Mouse (Mus musculus) left cerebral cortex, postnatal 4 days (tissue): ENCODE results near the gene Rpl24. TPM values are rescaled to one million over a fixed set of nuclear protein-coding genes. Genes with fewer than 3 reads are reported as not detected.
"Not testable (repeated sequence)": the region's sequence is repeated elsewhere in the genome, so short reads cannot be mapped to it uniquely, and the experiment has no call there.

Experiments
- DNase-seq: peaks from one replicate; pipeline ENCODE4 v3.0.0-alpha.2; 2022
- intact Hi-C: fragments of 180-260 bp; cut with DNase I; formaldehyde crosslinking; loops from one replicate; pipeline ENCODE4 v1.15.1; 2025
- total RNA-seq, 2 experiments: library from RNA; stranded (reverse); gene quantifications; 2 replicates each; pipeline ENCODE4 v1.2.3; 2021

Gene Rpl24
- total RNA-seq, result 100 to 1,000 TPM; 527 to 578 TPM

DNA sequence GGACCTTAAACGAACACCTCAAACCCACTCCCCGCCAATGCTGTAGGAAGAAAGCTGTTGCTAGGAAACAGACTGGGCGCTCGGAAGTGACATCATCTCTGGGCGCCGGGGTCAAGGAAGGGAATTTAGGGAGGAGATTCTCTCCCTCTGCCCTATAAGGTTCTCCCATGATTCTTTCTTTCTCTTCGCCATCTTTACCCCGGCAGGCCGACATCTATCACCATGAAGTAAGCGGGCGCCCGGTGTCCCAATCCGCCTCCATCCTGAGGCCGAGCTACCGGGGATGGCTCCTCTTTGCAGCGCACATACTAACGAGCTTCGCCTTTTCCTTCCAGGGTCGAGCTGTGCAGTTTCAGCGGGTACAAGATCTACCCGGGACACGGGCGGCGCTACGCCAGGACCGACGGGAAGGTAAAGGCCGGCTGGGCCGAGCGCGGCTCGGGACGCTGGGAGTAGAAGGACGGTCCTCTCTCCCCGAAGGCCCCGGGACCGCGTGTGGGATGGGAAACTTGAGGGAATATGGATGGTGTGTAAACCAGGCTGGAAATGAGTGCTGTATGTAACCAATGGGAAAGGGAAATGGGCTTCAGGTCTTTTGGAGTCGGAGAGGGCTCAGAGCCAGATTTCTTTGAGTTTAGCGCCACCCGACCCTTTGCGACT is at the start of gene Rpl24:
Gene Rpl24 (plus strand): TSS at position 64 of the 660 bp plus-strand sequence.
- intact Hi-C loops, result loop anchor here (5.0 kb wide), 1 partner anchor 111 kb away; no protein-coding TSS in a partner anchor
- DNase-seq, result peak; percentile 96

DNA sequence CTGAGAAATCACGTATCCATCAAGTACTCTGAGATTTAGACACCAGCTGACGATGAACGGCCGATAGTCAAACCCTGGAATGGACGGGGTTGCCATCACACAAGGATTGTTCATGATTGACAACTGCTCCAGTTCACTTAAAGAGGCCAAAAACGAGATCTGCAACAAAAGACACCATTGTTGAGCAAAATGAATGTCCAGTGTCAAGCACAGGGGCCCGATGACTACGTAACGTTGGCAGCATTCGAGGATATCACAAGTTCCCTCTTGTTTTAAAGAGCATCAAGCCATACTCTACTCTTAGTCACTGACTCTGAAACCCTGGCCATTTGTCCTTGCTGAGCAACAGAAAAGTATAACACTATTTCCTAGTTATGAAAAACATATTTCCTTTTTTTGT is 44.0 kb upstream of the Rpl24 start:
- intact Hi-C loops, result no loop called here
- DNase-seq, result no peak

DNA sequence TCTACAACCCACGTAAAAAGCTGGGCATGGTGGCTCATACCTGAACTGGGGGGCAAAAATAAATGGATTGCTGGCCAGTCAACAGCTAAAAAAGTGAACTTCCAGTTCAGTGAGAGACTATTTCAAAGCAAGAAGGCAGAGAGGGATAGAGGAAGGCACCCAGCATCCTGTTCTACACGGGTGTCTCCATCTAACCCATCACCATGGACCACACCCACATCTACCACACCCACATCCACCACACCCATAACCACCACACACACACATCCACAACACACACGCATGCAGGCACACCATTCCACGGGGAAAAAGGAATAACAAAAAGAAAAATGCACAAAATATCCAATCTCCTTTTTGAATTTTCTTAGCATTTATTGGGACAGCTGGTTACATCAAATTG is 42.1 kb upstream of the Rpl24 start:
- DNase-seq, result no peak
- intact Hi-C loops, result no loop called here

DNA sequence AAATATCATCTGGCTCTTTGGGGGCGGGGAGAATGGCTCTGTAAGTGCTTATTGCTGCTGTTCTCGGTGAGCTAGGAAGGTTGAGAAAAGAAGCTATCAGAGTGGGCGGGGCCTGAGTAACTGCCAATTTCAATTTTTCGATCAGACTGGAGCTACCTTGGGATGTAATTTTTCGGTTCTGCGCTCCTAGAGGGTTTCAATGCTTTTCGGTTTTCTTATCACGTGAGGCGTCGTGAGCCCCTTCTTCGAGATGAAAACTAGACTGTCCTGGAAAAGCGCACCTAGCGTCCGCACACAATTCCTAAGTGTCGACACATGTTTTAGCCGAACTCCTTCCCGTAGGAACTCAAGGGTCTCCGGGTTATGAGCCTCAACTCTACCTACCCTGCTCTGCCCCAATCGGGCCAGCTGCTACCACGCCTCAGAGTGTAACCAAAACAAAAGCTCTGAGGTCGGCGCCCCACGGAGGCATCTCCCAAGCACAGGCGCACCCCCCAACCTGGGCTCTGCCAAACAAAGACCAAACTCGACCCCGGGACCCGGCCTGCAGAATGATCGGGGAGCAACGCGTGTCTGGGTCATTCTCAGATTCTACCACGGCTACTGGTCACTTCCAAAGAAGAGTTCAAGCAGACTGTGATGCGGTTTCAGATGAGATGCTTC is 32.3 kb upstream of the Rpl24 start:
- peak; percentile 54 for DNase-seq
- intact Hi-C loops, result no loop called here

DNA sequence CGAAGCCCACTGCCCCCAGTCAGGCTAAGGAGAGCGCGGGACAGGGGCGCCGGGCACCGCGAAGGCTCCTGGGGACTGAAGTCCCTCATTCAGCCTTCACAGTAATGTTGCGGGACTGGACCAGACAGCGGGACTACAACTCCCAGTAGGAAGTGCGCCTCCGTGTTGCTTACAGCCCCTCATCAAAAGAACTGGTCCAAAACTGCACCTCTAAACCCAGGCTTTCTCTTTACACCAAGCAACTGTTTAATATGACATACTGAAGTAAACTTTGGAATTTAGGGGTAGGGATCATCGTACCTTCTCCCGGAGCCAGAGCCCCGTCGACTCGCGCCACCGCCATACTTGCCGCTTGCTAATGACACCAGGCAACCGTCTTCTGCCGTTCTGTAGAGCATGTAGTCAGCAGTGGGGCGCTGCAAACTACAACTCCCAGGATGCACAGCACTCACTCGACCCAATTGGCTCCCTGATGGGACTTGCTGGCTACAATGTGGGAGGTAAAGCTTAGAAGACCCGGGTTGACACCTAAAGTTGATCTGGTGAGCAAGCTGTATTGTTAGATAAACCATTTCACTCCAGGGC is 31.5 kb upstream of the Rpl24 start, which contains the start of gene Cep97:
Gene Cep97 (minus strand): TSS at position 403 of the 585 bp plus-strand sequence.
- intact Hi-C loops, result no loop called here
- peak; percentile 89 for DNase-seq

DNA sequence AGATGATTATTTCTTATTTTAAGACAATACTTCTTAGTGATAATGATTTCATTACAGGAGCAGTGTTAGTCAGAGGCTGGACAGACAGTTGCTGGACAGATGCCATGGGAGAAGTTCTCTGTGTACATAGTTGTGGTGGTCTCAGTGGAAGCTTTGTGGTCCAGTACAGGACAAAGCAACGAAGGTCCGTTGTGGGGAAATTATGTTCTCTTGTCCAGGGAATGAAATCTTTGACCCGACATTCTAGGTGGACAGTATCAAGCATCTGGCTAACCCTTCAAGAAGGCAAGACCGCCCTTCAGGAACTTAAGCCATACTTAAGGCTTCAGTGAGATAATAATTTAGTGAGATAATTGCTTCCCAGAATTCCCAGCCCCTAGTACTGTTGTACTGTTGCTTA is 27.3 kb upstream of the Rpl24 start:
- intact Hi-C loops, result no loop called here
- no peak for DNase-seq

DNA sequence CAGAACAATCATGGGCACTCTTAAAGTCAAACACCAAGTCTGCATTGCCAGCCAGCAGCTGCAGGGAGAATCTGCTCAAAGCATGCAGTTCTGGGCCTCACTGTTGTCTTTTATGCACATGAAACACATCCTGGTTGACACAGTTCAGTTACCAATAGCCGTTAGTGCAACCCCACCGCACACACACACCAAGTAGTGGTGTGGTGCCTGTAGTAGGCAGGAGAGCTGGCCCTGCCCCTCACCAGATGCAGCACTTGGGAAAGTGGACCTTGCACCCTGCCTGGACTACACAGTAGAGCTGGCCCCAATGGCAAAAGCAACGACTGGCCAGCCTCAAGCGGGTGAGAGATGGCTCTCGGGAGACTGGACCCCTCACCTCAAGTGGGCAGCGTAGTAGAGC is 26.4 kb upstream of the Rpl24 start:
- intact Hi-C loops, result no loop called here
- DNase-seq, result no peak

DNA sequence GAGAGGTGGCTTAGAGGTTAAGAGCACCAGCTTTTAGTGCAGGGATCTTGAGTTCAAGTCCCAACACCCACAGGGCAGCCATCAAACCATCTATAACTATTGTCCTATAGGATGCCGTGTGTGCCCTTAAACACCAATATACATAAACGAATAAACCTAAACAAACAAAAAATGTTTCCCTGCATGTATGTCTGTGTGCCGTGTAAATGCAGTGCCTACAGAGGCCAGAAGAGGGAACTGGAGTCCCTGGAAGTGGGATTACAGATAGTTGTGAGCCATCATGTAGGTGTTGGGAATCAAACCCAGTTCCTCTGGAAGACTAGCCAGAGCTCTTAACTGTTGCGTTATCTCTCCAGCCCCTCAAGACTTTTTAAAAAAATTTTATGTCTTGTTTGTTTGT is 25.3 kb upstream of the Rpl24 start:
- no peak for DNase-seq
- intact Hi-C loops, result no loop called here

DNA sequence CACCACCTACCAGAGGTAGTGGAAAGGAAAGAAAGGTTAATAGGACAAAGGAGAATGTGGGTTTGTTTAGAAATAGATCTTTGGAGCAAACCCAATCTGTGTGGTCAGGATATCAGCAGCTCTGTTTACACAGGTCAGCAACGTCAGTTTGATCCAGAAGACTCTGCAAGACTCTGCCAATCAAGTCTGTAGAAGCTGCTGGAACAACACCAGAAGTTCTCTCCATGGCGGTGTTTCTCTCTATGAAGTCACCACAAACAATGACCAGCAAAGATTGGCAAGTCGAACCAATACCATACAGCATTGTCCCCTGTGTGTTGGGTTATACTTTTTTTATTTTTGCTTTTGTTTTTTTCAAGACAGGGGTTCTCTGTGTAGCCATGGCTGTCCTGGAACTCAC is 18.8 kb upstream of the Rpl24 start:
- intact Hi-C loops, result no loop called here
- no peak for DNase-seq

DNA sequence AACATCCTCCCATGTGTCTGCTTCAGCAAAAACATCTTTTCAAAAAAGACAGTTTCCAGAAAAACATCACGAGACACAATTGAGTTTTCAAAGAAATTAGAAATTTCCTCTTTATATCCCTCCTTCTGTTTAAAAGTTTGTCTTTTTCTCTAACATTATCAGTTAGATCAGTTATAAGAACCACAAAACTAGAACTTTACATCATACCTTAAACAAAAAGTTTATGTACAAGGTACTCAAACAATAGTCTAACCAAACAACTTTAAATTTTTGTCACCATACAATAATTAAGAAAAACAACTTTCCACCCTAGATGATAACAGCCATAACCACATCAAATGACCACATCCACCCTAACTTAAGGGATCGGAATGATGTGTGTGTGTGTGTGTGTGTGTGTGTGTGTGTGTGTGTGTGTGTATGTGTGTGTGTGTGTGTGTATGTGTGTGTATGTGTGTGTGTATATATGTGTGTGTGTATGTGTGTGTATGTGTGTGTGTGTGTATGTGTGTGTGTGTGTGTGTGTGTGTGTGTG is 18.1 kb upstream of the Rpl24 start:
- intact Hi-C loops, DNase-seq: not testable (repeated sequence)

DNA sequence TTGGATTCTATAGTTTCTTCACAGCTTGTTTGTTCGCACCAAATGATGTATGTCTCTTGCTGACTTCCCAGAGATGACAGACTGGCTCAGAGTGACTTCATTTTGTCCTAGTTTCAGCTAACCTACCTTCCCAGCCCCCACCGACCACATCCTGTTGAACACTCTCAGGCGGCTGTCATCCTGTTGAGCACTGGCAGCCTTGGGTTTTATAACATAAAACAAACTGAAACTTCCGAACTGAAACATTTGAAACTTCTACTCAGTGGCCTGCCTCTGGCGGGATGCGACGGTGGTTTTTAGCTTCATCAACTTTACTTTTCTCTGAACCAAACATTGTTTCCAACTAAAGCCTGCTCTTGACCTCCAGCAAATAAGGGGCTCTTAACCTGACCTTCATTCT is 17.1 kb upstream of the Rpl24 start:
- intact Hi-C loops, result no loop called here
- no peak for DNase-seq

DNA sequence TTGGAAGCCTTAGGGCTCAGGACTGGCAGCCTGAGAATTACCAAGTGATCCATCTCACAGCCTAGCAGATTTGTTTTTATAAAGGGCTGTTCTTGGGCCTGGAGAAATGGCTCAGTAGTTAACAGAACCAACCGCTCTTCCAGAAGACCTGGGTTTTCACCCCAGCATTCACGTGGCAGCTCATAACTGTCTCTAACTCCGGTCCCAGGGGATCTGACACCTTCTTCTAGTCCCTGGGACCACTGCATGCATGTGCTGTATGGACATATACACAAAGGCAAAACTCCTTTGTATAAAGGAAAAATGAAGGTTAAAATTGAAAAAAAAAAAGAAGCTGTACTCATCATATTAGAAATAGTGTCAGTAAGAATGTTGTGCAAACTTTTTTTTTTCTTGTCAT is 15.6 kb upstream of the Rpl24 start:
- intact Hi-C loops, result no loop called here
- DNase-seq, result no peak

DNA sequence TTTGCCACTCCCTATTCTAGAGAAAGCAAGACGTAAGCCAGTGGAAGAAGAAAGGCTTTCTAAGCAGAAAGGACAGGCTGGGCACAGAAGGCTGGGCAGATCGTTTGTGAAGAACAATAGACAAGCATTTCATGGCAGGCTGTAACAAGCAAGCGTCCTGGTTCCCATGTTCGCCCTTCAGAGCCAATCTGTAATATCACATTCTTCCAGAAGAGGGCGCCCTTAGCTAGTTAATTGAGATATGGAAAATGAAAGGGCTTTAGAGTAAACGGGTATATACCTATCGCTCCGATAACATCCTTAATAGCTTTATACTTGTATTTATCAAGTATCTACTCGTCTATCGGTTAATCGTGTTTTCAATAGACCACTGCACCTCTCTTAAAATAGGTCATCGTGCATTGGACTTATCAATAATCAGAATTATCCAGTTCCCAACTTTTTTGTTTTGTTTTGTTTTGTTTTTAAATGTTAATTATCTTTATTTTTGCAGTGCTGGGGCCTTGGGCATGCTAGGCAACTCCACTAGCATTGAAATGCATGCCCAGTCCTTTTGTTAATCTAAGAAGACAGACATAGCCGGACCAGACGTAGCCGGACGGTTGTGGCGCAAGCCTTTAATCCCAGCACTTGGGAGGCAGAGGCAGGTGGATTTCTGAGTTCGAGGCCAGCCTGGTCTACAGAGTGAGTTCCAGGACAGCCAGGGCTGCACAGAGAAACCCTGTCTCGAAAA is 15.0 kb upstream of the Rpl24 start:
- intact Hi-C loops, result no loop called here
- peak; percentile 58 for DNase-seq

DNA sequence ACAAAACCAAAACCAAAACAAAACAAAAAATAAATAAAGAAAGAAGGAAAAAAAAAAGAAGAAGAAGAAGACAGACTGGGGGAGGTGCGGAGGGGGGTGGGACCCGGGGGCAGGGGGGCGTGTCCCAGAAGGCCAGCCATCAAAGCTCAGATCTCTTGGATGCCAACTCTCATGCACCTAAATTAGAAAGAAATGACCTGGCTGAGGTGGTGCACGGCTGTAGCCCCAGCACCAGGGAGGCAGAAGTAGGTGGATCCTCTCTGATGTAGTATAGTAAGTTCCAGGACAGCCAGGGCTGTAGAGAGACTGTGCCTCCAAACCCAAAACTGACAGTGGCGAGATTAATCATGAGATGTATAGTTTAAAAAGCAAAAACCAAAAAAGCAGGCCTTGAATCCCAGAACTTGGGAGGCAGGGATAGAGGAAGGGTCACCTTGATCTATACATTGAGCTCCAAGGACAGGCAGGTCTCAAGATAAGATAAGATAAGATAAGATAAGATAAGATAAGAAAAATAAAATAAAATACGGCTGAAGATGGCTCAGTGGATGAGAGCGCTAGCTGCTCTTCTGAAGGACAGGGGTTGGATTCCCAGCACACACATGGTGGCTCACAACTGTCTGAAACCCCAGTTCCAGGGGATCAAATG is 14.3 kb upstream of the Rpl24 start:
- intact Hi-C loops, result no loop called here
- DNase-seq, result no peak

DNA sequence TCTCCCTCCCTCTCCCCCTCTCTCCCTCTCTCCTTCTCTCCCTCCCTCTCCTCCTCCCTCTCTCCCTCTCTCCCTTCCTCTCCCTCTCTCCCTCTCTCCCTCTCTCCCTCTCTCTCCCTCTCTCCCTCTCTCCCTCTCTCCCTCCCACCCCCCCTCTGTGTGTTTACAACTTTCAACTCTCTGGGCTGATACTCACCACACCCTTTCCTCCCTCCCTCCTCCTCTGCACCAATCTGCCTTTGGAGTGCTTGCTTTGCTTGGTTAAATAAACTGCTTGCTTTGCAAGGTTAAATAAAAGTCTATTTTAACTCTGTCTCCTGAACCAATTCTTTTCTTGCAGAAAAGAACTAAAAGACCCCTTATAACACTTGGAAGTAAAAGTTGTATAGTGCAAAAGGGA is 13.3 kb upstream of the Rpl24 start:
- no peak for DNase-seq
- intact Hi-C loops, result no loop called here

DNA sequence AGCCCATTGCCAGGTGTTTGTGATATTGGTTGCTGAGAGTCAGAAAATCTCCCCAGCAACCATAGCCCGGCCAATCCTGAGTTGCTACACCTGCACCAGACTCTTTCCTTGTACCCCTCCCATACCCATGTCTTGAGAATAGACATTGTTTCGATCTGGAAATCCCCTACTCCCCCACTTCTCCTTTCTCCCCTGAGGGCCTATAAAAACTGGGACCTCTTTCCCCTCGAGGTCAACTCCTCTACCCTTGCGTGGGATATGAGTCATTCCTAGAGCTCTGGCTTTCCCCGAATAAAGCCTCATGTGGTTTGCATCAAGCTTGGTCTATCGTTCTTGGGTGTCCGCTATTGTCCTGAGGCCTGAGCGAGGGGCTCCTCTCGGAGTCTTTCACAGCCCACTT is 11.9 kb upstream of the Rpl24 start:
- DNase-seq, intact Hi-C loops: not testable (repeated sequence)

DNA sequence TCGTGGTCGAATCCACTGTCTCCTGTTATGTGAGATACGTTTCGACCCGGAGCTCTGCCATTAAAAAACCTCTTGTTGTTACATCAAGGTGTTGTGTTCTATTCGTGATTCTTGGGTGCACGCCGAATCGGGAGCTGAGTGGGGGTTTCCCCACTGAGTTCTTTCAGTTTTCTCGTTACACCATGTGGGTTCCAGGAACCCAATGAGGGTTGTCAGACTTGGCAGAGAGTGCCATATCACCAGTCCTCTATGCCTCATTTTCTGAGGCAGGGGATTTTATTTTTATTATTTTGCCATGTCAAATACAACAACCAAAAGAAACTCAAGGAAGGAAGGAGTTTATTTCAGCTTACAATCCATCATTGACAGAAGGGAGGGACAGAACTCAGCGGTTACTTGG is 3.0 kb upstream of the Rpl24 start:
- intact Hi-C loops, DNase-seq: not testable (repeated sequence)

DNA sequence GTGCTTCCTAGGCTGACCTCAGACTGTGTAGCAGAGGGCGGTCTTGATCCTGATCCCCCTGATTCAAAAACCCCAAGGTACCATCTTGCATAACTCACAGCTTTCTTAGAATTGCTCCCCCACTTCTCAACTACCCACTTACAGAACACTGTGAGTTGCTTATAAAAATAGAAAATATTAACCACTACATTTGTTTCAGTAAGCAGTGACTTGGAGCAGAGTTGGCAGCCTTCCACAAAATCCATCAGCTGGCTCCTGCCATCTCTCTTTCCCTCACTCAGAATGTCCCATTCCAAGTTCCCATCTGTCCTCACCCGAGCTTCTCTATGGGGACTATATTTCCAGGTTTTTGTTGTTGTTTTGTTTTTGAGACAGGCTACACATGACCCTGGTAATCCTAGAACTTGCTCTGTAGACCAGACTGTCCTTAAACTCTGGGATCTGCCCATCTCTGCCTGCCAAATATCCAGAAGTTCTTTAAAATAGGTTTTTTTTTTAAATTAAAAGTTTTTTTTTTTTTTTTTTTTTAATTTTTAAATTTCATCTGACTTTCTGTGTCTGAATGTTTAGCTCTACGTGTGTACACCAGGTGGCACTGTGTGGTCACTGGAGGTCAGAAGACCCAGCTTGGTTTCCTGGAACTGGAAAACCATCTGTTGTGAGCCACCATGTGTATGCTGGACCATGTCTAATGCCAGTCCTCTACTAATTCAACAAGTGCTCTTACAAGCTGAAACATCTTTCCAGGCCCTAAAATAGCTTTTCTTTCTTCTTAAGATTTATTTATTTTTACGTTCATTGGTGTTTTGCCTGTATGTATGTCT is 1.7 kb upstream of the Rpl24 start:
- intact Hi-C loops, result no loop called here
- peak; percentile 17 for DNase-seq

DNA sequence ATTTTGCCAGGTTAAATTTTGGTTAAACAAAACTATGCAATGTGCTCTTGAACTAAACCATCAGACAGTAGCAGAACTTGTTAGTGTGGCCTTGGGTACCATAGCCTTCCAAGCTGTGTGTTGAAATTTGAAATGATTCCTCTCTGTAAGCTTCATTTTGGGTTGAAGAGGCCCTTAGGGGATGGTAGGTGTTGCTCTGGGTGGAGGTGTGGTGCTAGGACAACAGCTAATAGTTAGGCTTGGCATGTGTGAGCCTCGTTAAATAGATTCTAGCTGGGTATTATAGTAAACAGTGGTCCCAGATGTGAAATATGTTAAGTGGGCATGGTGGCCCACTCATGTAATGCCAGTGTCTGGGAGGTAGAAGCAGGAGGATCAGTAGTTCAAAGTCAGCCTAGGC is 1.1 kb downstream of the Rpl24 start:
- intact Hi-C loops, result loop anchor here (5.0 kb wide), 1 partner anchor 110 kb away; no protein-coding TSS in a partner anchor
- no peak for DNase-seq

DNA sequence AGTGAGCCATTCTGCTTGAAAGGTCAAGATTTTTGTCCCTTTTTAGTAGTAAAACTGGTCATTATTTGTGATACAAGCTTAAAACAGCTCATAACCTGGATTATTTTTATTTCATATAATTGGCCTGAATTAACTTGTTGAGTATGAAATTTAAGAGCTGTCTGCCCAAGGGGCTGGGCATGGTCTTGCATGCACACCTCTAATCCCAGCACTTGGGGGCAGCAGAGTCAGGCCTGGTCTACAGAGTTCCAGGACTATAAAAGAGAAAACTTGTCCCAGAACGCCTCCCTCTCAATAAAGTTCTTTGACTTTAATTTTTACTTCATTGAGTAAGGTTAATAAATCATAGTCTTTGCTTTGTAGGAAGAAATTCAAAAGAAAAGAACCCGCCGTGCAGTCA is 3.1 kb downstream of the Rpl24 start:
- peak; percentile 39 for DNase-seq
- intact Hi-C loops, result loop anchor here (5.0 kb wide), 1 partner anchor 108 kb away; no protein-coding TSS in a partner anchor
